Mouse (Mus musculus): ENCODE measurements around the gene Zfp655. TPM values are rescaled to one million over a fixed set of nuclear protein-coding genes. Genes with fewer than 3 reads are reported as not detected.
"Not testable (repeated sequence)": the region's sequence is repeated elsewhere in the genome, so short reads cannot be mapped to it uniquely, and the experiment has no call there.

Zfp655 gene
- polyA plus RNA-seq, 1 experiment from 2014 or later, result 45.0 TPM

DNA sequence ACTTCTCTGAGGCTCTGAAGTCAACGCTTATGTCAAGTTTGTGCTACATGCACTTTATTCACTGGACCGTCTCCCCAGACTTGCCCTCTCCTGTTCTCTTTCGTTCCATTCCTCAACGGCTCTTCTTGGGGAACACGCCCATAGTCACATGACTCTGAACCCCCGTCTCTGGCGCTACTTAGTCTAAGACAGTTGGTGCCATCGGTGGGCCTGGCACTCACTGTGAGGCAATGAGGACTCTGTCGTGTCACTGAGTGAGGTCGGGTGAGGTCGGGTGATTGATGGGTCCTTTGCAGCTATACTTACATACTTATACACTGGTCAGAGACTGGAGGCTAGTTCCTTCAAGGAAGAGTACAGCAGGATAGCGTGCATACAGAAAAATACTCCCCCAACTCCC lies 8.1 kb upstream of the Zfp655 start:
- no peak overlapping the region for H3K4me3 ChIP-seq (ENCODE audit: low read depth, low read length)
- H3K9ac ChIP-seq (replicated peaks; ENCODE audit: low read length), result no peak overlapping the region
- 86% methylated on average over 12 of the region's 12 CpGs for WGBS
- H3K27ac ChIP-seq (replicated peaks; ENCODE audit: low read depth, low read length), result no peak overlapping the region
- no peak overlapping the region for H3K4me2 ChIP-seq (ENCODE audit: low read depth, low read length)
- ATAC-seq (replicated peaks; ENCODE audit: insufficient number of reproducible peaks, low FRiP score, low TSS enrichment, low read depth), result no peak
- no peaks in the 10 kb centered on the region for H3K4me1 ChIP-seq (ENCODE audit: control insufficient read depth, insufficient read depth, low read length)
- H3K9me3 ChIP-seq (replicated peaks; ENCODE audit: control insufficient read depth, low read length), result no peaks in the 10 kb centered on the region
- no peak for DNase-seq (ENCODE audit: low spot score)
- H3K36me3 ChIP-seq (replicated peaks; ENCODE audit: control insufficient read depth, insufficient read depth, low read depth, low read length), result peaks cover 2% of the 10 kb centered on the region; the same call in 1 of the 2 replicates
- H3K27me3 ChIP-seq (ENCODE audit: control insufficient read depth, insufficient read depth, low read length), result no peaks in the 10 kb centered on the region

DNA sequence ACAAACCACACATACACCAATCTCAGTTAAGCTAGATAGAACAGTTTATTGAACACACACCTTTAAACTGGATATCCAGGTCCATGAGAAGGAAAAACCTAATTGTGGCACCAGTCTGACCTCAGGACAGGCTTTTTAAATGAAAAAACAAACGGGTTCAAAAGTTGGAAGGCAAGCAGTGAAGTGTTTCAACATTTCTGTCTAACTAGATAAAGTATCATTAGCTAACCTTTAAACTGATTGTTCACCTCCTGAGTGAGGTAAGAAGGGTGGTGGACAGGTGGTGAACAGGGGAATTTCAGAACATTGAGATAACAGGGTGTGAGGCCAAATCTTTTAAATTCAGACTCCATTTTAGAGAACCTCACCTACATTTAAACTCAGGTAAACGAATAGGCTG lies 5.1 kb upstream of the Zfp655 start:
- Histone ChIP-seq H3K27me3 (ENCODE audit: control insufficient read depth, insufficient read depth, low read length) (no peaks in the 10 kb centered on the region), H3K27ac (replicated peaks; ENCODE audit: low read depth, low read length) (no peak overlapping the region), H3K4me2 (ENCODE audit: low read depth, low read length) (no peak overlapping the region), H3K4me3 (ENCODE audit: low read depth, low read length) (no peak overlapping the region), H3K9me3 (replicated peaks; ENCODE audit: control insufficient read depth, low read length) (no peaks in the 10 kb centered on the region), H3K36me3 (replicated peaks; ENCODE audit: control insufficient read depth, insufficient read depth, low read depth, low read length) (0 out of 2 replicates have a peak, but pooled peaks cover 2% of the 10 kb centered on the region), H3K4me1 (ENCODE audit: control insufficient read depth, insufficient read depth, low read length) (no peaks in the 10 kb centered on the region), H3K9ac (replicated peaks; ENCODE audit: low read length) (no peak overlapping the region)
- 58% methylated on average over 2 of the region's 2 CpGs for WGBS
- DNase-seq (ENCODE audit: low spot score) (no peak), ATAC-seq (replicated peaks; ENCODE audit: insufficient number of reproducible peaks, low FRiP score, low TSS enrichment, low read depth) (no peak)

DNA sequence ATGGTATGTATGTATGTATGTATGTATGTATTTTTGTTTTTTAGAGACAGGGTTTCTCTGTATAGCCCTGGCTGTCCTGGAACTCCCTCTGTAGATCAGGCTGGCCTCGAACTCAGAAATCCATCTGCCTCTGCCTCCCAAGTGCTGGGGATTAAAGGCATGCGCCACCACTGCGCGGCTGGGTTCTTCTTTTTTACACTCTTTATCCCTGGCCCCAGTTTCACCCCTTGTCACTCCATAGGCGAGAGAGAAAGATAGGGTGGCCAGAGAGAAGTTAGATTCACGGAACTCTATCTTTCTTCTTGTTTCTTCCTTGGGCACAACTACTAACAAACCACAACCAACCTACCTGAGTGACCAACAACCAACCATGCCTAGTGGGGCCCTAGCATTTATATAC lies 2.2 kb upstream of the Zfp655 start:
- not testable (repeated sequence) for H3K4me2 ChIP-seq (ENCODE audit: low read depth, low read length); H3K9me3 ChIP-seq (replicated peaks; ENCODE audit: control insufficient read depth, low read length); H3K4me1 ChIP-seq (ENCODE audit: control insufficient read depth, insufficient read depth, low read length); DNase-seq (ENCODE audit: low spot score); H3K9ac ChIP-seq (replicated peaks; ENCODE audit: low read length); H3K27ac ChIP-seq (replicated peaks; ENCODE audit: low read depth, low read length); H3K36me3 ChIP-seq (replicated peaks; ENCODE audit: control insufficient read depth, insufficient read depth, low read depth, low read length); ATAC-seq (replicated peaks; ENCODE audit: insufficient number of reproducible peaks, low FRiP score, low TSS enrichment, low read depth); H3K27me3 ChIP-seq (ENCODE audit: control insufficient read depth, insufficient read depth, low read length); H3K4me3 ChIP-seq (ENCODE audit: low read depth, low read length)
- WGBS, result 81% methylated on average over 6 of the region's 6 CpGs

DNA sequence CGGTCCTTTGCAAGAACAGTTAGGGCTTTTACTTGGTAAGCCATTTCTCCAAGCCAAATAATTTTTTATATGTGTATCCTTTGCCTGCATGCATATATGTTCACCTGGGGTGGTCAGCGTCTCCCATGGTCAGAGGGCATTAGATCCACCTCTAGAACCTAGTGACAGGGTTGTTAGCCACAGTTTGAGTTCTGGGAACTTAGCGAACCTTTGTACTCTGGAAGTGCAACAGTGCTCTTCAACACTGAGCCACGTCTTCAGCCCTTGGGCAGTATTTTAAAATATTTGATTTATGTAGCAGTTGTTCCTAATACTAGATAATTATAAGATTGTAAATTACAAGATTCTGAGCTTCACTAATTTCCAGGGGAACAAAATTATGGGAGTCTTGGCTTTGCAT lies 874 bp upstream of the Zfp655 start:
- ATAC-seq (replicated peaks; ENCODE audit: insufficient number of reproducible peaks, low FRiP score, low TSS enrichment, low read depth) (no peak), DNase-seq (ENCODE audit: low spot score) (no peak)
- H3K9ac ChIP-seq (replicated peaks; ENCODE audit: low read length), result no peak overlapping the region
- H3K4me3 ChIP-seq (ENCODE audit: low read depth, low read length), result peak overlapping the region; percentile 91
- WGBS, result 91% methylated on average over 4 of the region's 4 CpGs
- no peaks in the 10 kb centered on the region; the same call in 1 of the 2 replicates for H3K36me3 ChIP-seq (replicated peaks; ENCODE audit: control insufficient read depth, insufficient read depth, low read depth, low read length)
- H3K27ac ChIP-seq (replicated peaks; ENCODE audit: low read depth, low read length), result no peak overlapping the region
- H3K9me3 ChIP-seq (replicated peaks; ENCODE audit: control insufficient read depth, low read length), result no peaks in the 10 kb centered on the region
- H3K27me3 ChIP-seq (ENCODE audit: control insufficient read depth, insufficient read depth, low read length), result no peaks in the 10 kb centered on the region
- no peaks in the 10 kb centered on the region for H3K4me1 ChIP-seq (ENCODE audit: control insufficient read depth, insufficient read depth, low read length)
- H3K4me2 ChIP-seq (ENCODE audit: low read depth, low read length), result no peak overlapping the region

DNA sequence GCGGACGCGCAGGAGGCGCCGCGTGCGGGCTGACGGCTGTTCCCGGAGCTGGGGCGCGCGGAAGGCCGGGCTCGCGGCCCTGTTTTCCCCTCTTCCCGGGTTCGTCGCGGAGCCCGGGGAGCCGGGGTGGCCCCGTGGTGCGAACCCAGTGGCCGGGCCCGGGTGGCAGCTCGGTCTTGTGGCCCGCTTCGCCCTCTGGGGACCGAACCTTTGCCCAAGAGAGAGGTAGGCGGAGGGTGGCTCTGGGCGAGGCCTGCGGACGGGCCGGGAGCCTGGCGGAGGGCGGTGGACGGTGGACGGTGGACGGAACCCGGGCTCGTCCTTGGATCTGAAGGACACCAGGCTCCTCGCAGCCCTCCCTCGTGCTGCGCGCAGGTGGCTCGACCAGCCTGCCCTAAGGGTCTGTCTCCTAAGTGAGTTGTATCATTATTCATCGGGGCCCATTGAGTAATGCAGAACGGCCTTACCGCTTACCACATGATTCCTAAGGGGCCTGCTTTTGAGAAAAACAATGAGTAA lies 437 bp downstream of the Zfp655 start:
- H3K9ac ChIP-seq (replicated peaks; ENCODE audit: low read length), result peak overlapping the region; percentile 92
- H3K4me1 ChIP-seq (ENCODE audit: control insufficient read depth, insufficient read depth, low read length), result no peaks in the 10 kb centered on the region
- ATAC-seq (replicated peaks; ENCODE audit: insufficient number of reproducible peaks, low FRiP score, low TSS enrichment, low read depth), result peak; percentile 62
- no peaks in the 10 kb centered on the region for H3K9me3 ChIP-seq (replicated peaks; ENCODE audit: control insufficient read depth, low read length)
- WGBS, result under 1% methylated on average over 37 of the region's 49 CpGs
- no peaks in the 10 kb centered on the region for H3K27me3 ChIP-seq (ENCODE audit: control insufficient read depth, insufficient read depth, low read length)
- DNase-seq (ENCODE audit: low spot score), result peak; percentile 6
- H3K27ac ChIP-seq (replicated peaks; ENCODE audit: low read depth, low read length), result peak overlapping the region; percentile 76
- peak overlapping the region; percentile 52 for H3K4me2 ChIP-seq (ENCODE audit: low read depth, low read length)
- peak overlapping the region; percentile 91 for H3K4me3 ChIP-seq (ENCODE audit: low read depth, low read length)
- no peaks in the 10 kb centered on the region; the same call in 1 of the 2 replicates for H3K36me3 ChIP-seq (replicated peaks; ENCODE audit: control insufficient read depth, insufficient read depth, low read depth, low read length)

DNA sequence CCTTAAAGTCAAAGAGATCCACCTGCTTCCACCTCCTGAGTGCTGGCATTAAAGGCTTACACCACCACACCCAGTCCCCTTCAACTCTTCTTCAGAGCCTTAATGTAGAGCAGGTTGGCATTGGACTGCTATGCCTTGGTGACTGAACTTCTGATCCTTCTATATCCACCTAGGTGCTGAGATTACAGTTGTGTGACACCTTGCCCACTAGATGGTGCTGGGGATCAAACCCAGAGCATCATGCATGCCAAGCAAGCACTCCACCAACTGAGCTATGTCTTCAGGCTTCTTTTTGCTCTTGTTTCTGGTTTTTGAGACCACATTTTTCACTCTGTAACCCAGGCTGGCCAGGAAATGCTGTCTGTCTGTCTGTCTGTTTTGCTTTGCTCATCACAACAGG lies 3.1 kb downstream of the Zfp655 start:
- Histone ChIP-seq H3K9ac (replicated peaks; ENCODE audit: low read length) (no peak overlapping the region), H3K27me3 (ENCODE audit: control insufficient read depth, insufficient read depth, low read length) (no peaks in the 10 kb centered on the region), H3K27ac (replicated peaks; ENCODE audit: low read depth, low read length) (no peak overlapping the region), H3K4me2 (ENCODE audit: low read depth, low read length) (no peak overlapping the region), H3K9me3 (replicated peaks; ENCODE audit: control insufficient read depth, low read length) (no peaks in the 10 kb centered on the region), H3K36me3 (replicated peaks; ENCODE audit: control insufficient read depth, insufficient read depth, low read depth, low read length) (no peaks in the 10 kb centered on the region; the same call in none of the 2 replicates), H3K4me1 (ENCODE audit: control insufficient read depth, insufficient read depth, low read length) (no peaks in the 10 kb centered on the region), H3K4me3 (ENCODE audit: low read depth, low read length) (no peak overlapping the region)
- ATAC-seq (replicated peaks; ENCODE audit: insufficient number of reproducible peaks, low FRiP score, low TSS enrichment, low read depth), result no peak
- peak; percentile 29 for DNase-seq (ENCODE audit: low spot score)

DNA sequence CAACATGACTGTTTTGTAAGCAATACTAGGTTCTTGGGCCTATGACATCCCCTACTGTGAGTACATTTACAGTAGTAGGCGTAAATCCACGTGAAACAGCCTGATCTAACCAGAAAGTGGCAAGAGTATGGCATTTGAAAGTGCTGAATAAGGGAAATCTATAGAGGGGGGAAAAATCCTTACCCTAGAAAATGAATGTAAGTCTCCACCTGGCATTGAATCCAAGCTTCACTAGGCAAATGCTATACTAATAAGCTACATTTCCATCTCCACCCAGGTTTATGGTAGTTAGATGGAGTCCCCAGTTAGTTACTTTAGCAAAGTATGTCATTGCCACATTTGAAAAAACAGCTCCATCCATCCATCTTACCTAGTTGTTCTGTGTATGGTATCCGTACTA lies 18.0 kb downstream of the Zfp655 start:
- WGBS, result 94% methylated on average over 3 of the region's 3 CpGs
- H3K27ac ChIP-seq (replicated peaks; ENCODE audit: low read depth, low read length), result no peak overlapping the region
- no peak overlapping the region for H3K9ac ChIP-seq (replicated peaks; ENCODE audit: low read length)
- H3K27me3 ChIP-seq (ENCODE audit: control insufficient read depth, insufficient read depth, low read length), result no peaks in the 10 kb centered on the region
- no peaks in the 10 kb centered on the region; the same call in 1 of the 2 replicates for H3K36me3 ChIP-seq (replicated peaks; ENCODE audit: control insufficient read depth, insufficient read depth, low read depth, low read length)
- H3K4me3 ChIP-seq (ENCODE audit: low read depth, low read length), result no peak overlapping the region
- DNase-seq (ENCODE audit: low spot score), result no peak
- no peaks in the 10 kb centered on the region for H3K4me1 ChIP-seq (ENCODE audit: control insufficient read depth, insufficient read depth, low read length)
- no peak for ATAC-seq (replicated peaks; ENCODE audit: insufficient number of reproducible peaks, low FRiP score, low TSS enrichment, low read depth)
- no peaks in the 10 kb centered on the region for H3K9me3 ChIP-seq (replicated peaks; ENCODE audit: control insufficient read depth, low read length)
- no peak overlapping the region for H3K4me2 ChIP-seq (ENCODE audit: low read depth, low read length)

DNA sequence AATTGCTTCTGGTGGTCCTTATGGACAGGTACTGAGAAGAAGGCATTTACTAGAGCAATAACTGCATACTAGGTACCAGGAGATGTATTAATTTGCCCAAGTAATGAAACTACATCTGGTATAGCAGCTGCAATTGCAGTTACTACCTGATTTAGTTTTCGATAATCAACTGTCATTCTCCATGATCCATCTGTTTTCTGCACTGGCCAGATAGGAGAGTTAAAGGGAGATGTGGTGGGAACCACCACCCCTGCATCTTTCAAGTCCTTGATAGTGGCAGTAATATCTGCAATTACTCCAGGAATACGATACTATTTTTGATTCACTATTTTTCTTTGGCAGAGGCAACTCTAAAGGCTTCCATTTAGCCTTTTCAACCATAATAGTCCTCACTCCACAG lies 42.1 kb downstream of the Zfp655 start:
- not testable (repeated sequence) for H3K9me3 ChIP-seq (replicated peaks; ENCODE audit: control insufficient read depth, low read length); ATAC-seq (replicated peaks; ENCODE audit: insufficient number of reproducible peaks, low FRiP score, low TSS enrichment, low read depth)
- 83% methylated on average over 2 of the region's 2 CpGs for WGBS

More for the DNA sequence above, 42.1 kb downstream of the Zfp655 start:
- H3K27me3 ChIP-seq (ENCODE audit: control insufficient read depth, insufficient read depth, low read length); H3K9ac ChIP-seq (replicated peaks; ENCODE audit: low read length); H3K36me3 ChIP-seq (replicated peaks; ENCODE audit: control insufficient read depth, insufficient read depth, low read depth, low read length); DNase-seq (ENCODE audit: low spot score); H3K4me3 ChIP-seq (ENCODE audit: low read depth, low read length); H3K27ac ChIP-seq (replicated peaks; ENCODE audit: low read depth, low read length); H3K4me2 ChIP-seq (ENCODE audit: low read depth, low read length); H3K4me1 ChIP-seq (ENCODE audit: control insufficient read depth, insufficient read depth, low read length): not testable (repeated sequence)
